Mouse (Mus musculus) c-Kit-negative CD71-positive TER-119-positive erythroid progenitor cells, embryonic 14.5 days (primary cell): ENCODE data around the gene Gm21903.
"Not testable (repeated sequence)": the region's sequence is repeated elsewhere in the genome, so short reads cannot be mapped to it uniquely, and the experiment has no call there.

ENCODE experiments used
- DNase-seq: peaks from one replicate; pipeline ENCODE4 v3.0.0-alpha.2; 2013; ENCODE audit warnings: low read depth, low spot score

Gene Gm21903

GRCm38 (mm10) chr17:39043241-39043640 lies at the start of gene Gm21903:
Gene Gm21903, minus strand, starts transcription at chr17:39043341.
- DNase-seq: no peak

GRCm38 (mm10) chr17:39076937-39077336 lies 33.8 kb upstream of the Gm21903 start, which contains the start of gene Esp23:
Gene Esp23, minus strand, starts transcription at chr17:39077037.
- DNase-seq: no peak

GRCm38 (mm10) chr17:39063641-39064040 lies 20.5 kb upstream of the Gm21903 start:
- DNase-seq: no peak

GRCm38 (mm10) chr17:39036395-39036794 lies 6.7 kb downstream of the Gm21903 start, which contains the start of gene Esp24:
Gene Esp24, plus strand, starts transcription at chr17:39036695.
- not testable (repeated sequence) for DNase-seq

- no peak for DNase-seq
Measured at GRCm38 (mm10) chr17:39017184-39017583, 26.0 kb downstream of the Gm21903 start.

- no peak for DNase-seq
Measured at GRCm38 (mm10) chr17:39010675-39011638, 32.2 kb downstream of the Gm21903 start.

- DNase-seq: no peak
Measured at GRCm38 (mm10) chr17:39009846-39010245, 33.3 kb downstream of the Gm21903 start.
